Mouse (Mus musculus) lung, postnatal 36 days (tissue): Measurements from ENCODE around the gene Krt83.
"Not testable (repeated sequence)": the region's sequence is repeated elsewhere in the genome, so short reads cannot be mapped to it uniquely, and the experiment has no call there.

Experiments used
- DNase-seq: peaks from one replicate; pipeline ENCODE4 v3.0.0; 2022; ENCODE audit warnings: mixed read lengths

The Krt83 gene

DNA sequence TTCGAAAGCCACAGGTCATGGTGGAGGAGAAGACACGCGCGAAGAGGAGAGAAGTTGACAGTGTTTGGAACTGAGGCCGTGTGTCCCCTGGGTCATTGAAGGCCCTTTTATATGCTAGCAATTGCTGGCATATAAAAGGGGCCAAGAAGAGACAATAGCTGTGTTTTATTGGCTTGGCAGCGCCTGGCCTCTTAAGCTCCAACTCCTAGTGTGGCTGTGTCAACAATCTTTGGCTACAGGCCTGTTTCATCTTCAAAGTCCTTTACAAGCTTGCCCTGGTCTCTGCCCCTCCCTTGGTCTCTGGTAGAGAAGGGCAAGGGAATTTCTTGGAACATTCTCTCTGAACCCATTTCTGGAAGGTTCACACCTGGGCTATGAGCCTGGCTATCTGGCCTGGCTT, at the start of gene Krt83:
TSS of gene Krt83 (minus strand) at position 82 of the 400 bp plus-strand sequence.
- peak; percentile 43 for DNase-seq

DNA sequence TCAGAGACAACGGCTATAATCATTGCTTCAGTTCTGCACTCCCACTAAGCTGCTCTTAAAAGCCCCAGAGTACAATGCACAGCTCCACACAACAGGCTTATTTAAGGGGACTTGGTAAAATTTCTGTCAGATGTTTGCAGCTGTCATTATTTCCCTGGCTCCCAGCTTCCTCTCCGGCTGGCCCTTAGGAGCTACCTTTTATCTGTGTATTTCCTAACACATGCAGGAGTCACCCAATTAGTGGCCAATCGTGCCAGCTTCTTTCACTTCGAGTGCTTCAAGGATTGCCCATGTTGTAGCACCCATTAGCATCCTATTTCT, 47.2 kb upstream of the Krt83 start:
- peak; percentile 4 for DNase-seq

DNA sequence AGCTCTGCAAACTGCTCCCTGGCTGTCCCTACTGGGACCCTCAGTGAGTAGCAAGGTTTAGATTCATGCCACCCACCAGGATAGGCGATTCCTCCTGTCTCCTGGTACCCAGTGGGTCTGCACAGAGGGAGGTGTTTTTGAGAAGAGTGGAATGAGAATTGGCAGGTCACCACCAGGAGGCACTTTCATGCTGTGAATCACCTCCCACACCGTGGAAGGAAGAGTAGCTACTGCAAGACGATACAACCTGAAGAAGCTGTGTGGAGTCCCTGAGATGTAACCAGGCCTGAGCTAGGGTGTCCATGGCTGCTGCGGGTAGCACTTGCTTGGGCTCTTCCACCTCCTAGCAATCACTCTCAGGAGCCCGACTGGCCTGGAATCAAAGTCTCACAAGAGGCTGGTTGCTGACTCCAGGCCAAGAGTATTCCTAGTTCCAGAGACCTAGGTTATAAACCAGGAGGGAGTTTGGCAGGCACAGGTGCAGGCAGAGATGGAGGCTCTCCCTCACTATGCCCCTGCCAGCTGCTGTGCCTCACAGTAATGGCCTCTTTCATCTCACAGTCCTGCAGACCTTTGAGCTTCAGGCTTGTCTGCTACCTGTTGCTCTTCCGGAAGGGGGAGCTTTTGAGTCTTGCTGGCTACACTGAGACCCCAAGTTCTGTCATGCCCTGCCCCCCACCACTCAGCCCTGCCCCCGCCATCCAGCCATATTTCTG, 46.7 kb upstream of the Krt83 start:
- no peak for DNase-seq

DNA sequence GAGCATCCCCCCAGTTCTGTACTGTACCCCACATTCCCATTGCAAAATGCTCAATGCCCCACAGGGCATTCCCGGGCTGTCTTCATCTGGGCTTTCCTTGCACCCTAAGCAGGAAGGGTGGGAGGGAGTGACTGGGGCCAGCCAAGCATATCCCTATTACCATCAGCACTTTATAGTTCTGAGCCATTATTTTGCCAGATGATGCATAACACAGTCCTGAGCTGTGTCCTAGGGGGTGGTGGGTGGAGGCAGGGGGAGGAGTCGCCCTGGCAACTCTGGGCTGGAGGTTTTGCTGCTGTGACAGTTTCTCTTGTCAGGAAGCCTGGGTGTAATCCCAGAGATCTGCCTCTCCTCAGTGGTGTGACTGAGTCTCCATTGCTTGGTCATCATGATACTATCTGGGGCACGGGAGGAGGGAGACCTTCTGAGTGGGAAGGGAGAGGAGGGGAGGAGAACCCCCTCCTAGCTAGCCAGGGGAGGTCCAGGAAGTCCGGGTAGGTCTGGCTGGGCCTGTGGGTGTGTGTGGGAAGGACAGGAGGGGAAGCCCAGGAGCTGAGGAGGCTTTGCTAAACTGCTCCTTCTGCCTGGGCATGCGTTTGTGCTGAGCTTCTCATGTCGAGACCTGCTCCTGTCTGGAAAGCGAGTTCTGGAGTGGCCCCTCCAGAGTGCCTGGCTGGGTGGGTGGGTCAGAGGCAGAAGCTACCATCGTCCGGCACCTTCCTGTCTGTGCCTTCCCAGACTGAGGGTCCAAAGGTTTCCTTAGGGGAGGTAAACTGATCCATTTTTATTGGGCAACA, 44.9 kb upstream of the Krt83 start:
- no peak for DNase-seq

DNA sequence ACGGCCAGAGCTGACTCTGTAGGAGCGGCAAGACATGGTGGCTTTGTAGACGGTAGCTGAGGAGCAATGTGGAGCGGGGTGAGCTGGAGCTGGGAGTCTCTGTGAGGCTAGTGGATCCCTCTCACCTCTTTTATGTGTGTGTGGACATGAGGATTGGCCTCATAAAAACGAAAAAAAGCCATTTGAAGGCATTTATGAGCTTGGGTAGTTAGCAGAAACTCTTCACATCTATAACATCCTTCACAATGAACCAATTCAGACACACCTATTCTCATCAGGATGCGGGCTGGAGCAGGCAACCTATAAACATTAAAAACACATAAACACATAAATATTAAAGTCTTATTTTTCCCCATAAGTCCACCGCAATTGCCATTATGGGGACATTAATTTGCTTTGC, 41.4 kb upstream of the Krt83 start, which contains the start of gene Krt84:
TSS of gene Krt84 (minus strand) at position 101 of the 400 bp plus-strand sequence.
- no peak for DNase-seq

DNA sequence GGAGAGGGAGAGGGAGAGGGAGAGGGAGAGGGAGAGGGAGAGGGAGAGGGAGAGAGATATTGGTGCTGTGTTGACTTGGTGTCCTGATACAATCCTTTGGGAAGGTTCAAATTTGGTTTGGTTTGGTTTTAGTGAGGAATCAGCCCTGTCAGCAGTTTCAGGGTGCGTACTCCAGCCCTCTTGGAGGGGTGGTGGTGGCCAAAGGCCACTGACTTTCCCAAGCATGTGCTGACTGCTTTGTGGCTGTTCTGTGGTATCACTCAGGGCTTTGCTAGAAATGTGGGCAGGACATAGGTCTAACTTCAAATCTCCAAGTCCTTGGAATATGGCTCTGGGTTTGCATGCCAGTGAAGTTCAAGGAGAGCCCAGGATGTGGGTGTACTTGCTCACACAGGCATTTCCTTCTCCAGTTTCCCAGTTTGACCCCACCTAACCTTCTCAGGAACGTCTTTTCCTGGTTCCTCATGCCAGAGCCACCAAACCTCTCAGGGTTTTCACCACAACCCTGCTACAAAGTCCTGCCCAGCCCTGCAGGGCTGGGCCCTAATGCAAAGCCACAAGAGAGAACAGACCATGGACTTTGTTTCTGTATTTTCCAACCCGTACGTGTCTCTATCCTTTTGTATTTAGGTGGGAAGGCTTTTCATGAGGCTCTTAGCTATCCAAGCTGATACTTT, 31.4 kb upstream of the Krt83 start:
- DNase-seq: peak; percentile 10

DNA sequence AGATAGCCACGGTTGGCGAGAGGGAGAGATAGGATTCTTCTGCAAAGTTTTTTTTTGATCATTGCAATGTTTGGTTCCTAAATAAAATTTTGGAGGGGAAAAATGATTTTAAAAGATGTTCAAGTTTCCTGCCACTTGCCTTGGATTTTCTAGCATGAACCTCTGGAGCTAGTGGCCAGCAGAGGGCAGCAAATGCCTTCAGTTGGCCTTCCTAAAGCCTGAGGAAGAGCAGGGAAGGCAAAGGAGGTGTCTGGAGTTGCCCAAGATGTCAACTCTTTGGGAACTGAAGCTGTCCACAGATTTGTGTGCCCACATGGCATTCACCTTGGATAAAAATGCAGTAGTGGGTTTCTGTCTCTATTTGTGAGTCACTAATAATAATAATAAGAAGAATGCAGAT, 28.5 kb upstream of the Krt83 start:
- peak; percentile 86 for DNase-seq

DNA sequence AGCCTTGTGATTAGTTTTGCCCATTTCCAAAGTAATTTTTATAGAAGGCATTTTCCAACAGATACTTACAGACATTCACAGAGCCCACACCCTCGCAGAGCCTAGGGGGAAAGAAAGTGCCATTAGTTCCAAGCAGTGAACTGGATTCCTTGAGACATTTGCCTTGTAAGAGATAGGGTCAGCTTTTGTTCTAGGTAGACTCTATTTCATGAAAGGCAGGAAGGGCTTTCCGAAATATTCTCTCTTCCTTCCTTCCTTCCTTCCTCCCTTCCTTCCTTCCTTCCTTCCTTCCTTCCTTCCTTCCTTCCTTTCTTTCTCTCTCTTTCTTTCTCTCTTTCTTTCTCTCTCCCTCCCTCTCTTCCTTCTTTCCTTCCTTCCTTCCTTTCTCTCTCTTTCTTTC, 25.8 kb upstream of the Krt83 start, which contains the start of gene Gm49425:
TSS of gene Gm49425 (minus strand) at position 101 of the 400 bp plus-strand sequence.
- not testable (repeated sequence) for DNase-seq

DNA sequence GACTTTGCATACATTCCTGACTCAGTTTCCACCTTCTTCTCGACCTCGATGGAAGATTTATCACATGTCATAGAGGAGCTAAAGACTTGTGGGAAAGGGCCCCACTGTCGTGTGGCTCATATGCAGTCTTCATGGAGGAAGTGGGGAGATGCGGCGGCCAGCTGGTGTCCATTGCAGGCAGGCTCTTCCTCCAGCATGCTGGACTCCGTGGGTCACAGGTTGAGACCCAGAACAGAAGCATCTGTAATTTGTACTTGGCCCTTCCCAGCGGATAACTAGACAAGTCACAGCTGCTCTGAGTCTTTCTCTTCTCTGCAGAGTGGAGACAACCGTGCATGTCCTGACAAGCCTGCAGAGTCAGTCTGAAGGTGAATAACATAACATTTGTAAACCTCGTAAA, 16.9 kb upstream of the Krt83 start:
- DNase-seq: peak; percentile 14

DNA sequence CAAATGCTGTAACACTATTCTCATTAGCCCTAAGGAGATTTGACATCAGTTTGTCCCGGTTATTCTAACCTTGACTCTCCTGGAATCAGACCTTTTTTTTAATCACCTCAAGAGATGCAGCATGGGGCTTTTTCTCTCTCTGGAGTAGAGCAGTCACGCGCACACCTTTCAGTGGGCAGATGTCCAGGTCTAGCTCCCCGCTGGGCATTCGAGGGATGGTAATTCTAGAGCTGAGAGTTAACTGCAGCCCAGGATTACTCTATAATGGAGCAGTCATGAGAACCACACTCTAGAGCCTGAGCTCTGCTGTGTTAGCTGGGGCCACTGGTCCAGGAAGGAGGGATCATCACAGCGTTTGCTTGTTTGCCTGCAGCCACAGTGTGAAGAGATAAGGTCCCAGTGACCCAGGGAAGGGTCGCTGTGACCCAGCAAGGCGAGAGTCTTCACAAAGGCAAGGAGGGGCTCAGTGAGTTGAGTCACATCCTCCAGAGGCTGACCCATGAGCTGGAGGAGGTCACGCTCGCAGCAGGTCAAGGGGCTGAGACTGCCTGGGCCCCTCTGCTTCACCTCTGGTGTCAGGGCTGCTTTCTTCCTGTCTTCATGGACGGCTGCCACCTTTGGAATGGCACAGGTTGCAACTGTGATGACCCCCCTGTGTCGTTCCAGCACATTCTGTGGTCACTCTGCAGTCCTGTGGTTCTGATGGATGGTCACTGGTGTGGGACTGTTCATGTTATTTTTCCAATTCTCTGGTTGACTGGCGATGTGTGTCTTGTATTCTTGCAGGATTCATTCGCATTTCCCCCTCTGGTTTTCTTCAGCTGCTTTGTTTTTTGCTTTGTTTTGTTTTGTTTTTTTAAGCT, 15.8 kb upstream of the Krt83 start:
- no peak for DNase-seq

DNA sequence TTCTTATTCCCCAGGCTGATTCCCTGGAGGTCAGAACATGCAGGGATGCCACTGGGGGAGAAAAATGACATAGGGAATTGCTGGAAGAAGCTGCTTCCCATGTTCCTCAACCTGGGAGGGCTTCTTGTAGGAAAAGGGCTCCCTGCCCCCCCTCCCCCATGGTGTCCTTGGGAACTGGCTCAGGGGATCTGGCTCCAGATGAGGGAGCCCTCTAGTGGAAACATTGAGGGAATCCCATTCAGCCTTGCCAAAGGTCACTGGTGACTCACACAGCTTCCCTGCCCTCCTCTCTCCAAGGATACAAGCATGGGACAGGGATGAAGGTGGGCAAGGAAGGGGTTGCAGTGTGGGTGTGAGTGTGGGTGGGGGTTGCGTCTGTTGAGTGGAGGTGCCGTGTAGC, 5.9 kb upstream of the Krt83 start:
- peak; percentile 60 for DNase-seq

DNA sequence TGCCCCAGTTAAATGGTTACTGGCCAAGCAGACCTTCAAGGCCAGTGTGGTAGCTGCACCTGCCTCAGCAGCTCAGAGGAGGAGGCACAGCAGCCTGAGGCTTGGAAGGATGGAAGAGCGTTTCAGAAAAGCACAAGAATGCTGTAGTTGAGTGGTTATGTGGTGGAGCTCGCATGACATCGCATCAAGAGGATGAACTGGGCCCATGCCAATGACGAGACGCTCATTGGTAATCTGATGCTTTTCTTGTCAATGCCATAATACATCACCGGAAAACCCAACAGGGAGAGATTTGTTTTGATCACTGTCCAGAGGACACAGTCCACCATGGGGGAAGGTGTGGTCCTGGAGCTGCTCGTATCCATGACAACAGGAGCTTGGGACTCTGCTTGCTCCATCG, 4.0 kb upstream of the Krt83 start:
- no peak for DNase-seq

DNA sequence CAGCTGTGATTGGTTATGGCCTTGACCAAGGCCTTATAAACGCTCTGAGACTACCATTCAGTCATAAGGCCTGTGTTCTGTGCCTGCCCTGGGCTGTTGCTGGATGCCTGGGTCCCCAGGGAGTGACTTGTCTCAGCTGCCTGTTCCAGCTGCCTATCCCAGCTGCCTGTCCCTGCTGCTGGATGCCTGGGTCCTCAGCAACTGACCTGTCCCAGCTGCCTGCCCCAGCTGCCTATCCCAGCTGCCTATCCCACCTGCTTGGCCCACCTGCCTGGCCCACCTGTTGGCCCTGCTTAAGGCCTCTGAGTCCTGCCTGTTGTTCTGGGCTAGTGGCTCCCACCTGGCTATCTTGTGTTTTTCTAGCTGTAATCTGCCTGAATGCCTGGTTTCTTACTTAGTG, 2.9 kb upstream of the Krt83 start:
- no peak for DNase-seq

DNA sequence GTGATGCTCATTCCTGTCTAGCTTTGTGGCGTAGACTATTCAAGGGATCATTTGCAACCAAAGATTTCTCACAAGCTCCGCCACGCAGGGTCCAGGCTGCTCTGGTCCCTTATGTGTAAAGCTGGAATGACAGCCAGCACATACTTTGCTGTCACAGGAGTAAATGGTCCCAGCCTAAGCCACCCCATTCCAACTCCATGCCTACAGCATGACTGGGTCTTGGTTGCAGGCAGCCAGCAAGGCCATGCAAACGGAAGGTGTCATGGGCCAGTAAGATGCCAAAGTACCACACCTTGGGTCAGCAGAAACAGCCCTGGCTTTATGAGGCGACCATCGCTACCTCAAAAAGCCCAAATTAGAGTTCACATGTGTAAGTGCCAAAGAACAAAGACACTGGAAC, 2.4 kb upstream of the Krt83 start:
- no peak for DNase-seq

DNA sequence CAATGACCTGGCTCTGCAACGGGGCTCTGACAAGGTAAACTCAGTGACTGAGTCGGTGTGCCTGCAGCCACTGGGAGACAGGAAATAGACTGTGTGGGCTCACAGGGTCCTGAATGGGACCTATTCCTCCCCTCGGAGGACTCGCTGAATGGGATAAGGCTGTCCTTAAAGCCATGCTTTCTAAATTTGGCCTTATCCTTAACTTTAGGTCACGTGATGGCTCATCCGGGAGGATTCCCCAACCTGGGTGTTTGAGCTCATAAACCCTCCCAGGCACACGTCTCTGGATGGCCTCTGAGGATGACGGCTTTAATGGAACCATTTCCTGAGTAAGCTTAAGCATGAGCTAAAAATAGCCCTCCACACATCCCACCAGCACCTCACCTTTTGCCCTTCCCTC, 1.4 kb upstream of the Krt83 start:
- DNase-seq: no peak

DNA sequence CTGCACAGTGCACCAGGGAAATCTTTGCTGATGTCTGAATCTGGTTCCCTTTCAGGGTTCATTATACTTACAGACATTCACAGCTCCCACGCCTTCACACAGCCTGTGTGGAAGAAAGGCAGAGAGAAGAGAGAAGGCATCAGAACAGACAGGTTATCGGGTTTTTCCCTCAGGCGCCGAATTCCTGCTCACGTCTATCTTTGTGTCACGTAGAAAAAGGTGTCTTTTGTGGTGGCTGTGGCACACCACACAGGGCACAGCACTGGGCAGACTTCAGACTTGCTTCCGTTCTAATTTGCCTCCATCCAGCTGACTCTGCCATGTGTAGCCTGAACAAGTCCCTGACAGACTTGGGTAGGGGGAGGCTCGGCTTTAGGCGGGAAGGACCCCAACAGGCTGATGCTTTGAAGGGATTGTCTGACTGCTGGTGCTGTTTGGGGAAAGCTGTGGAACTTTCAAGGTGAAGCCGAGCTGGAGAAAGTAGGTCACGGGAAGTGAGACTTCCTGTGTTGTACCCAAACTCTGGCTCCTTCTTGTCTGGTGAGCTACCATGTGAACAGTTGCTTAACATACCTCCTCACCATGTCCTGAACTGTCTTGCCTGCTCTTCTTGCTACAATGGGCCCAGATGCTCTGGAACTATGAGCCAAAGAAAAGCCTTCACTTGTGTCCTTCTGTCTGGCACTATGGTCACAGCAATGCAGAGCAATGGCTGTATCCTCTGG, 5.2 kb downstream of the Krt83 start:
- DNase-seq: no peak

DNA sequence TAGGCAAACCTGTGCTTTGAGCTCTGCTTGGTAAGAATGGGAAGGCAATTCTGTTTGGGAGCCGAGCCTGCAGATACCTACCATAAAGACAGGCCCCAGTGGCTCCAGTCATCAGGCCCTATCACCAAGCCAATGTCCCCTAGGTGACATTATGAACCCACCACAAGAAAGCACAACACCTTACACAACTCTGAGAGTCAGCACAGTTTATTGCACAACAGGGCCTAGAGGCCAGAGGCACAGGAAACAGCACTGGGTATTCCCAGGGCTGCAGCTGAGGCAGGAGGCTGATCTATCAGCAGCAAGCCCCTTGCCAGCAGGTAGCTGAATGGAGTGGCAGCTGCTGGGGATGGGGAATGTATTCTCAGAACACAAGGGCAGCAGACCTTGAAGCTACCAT, 6.4 kb downstream of the Krt83 start:
- no peak for DNase-seq

DNA sequence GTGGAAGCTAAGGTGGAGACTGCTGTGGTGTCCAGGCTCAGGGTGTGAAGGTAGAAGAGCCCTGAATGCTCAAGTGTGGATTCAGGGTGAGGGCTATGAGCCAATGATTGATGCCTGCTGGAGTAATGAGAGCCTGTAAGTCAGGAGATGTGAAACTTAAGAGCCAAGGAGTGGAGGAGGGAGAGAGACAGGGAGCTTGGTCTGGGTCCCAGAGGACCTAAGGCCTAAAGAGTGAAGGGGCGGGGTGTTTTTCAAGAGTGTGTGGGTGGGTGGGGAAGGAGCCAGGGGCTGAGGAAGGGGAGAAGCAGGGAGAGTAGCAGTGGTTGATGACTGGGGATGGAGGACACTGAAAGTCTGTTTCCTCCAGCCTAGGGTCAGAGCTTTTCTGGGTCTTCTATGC, 7.7 kb downstream of the Krt83 start:
- no peak for DNase-seq

DNA sequence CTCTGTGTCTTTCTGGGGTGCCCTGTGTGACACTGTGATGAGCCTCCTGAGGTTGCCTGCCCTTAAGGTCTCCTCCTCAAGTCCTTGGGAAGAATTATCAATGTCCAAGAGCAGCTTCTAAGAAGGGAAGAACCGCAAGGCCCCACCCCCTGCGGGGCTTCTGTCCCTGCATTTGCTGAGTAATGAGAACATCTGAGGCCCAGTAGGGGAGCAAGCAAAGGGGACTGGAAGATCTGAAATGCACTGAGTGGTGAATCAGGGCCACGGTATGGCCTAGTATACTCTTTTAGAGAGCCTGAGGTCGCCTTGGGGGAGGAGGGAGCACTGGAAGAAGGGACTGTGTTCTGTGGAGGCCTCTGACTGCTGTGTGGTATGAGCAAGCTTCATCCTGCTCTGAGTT, 9.3 kb downstream of the Krt83 start:
- DNase-seq: no peak

DNA sequence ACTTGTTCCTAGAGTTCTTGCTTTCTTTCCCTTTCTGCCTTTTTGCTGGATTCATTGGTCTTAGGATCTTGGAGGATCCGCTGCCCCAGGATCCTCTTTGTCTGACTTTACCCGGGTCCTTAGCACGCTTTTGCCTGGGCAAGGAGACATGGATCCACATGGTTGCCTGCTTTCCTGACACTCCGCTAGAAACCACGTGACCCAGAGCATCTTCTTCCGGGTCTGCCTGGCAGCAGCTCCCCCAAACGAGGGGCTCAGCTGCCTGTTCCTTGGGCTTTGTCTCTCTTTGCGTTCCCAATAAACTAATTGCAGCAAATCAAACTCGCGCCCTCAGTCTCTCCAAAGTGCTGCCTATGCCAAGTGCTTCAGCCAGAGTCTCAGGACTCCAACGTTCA, 11.6 kb downstream of the Krt83 start:
- DNase-seq: no peak

DNA sequence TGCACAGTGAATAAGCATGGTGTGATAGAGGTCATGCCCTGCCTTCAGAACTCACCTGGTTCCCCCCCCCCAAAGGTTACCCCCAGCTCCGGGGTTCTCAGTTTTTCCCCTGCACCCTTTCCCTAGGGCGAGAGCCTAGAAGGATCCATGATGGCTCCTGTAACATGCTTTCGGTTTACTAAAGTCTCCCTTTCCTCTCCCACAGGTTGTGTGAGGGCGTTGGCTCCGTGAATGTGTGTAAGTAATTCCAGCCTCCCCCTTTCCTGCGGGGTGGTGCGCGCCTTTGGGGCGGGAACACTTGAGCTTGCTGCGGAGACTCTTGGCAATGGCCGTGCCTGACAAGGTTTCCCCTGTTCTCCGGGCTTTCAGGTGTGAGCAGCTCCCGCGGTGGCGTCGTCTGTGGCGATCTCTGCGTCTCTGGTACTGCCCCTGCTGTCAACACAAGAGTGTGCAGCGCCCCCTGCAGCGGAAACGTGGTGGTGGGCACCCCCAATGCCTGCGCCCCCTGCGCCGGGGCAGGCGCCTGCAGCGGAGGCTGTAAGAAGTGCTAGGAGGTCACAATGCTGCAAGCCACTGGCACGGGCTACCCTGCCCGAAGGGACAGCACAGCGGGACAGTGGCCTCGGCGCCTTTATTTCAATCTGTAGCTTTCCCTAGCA, 12.2 kb downstream of the Krt83 start:
- DNase-seq: peak; percentile 63
